Mouse (Mus musculus) heart, adult 2 months (tissue): Measurements from ENCODE around the gene Dgkz.

Experiments used
- CTCF ChIP-seq: fragments of 200-600 bp; IDR thresholded peaks from 2 replicates; pipeline ENCODE4 v1.8.1; 2022; ENCODE audit warnings: antibody characterized with exemption, mild to moderate bottlenecking, moderate library complexity
- EP300 ChIP-seq: fragments of 200-500 bp; IDR thresholded peaks from 2 replicates; pipeline ENCODE4 v1.6.1; 2011; ENCODE audit warnings: low read depth, low read length, control low read depth; ENCODE audit not compliant: insufficient read depth

GRCm38 (mm10) chr2:91948151-91948509, 27.5 kb downstream of the Dgkz start:
- no peak for TF ChIP-seq EP300
- no peak for TF ChIP-seq CTCF
